In genomic region chr12:78691325-78691724, GRCm38 (mm10) we compare ENCODE assay signal across 25 mouse cellular contexts. TPM values are rescaled to one million over a fixed set of nuclear protein-coding genes. Genes with fewer than 3 reads are reported as not detected.
DNase-seq lines count a peak whose midpoint lies in the region; ATAC-seq and TF ChIP-seq lines count a peak whose summit lies in the region.
"Had no signal": no experiment of that assay in that cellular context is flagged by ENCODE, and none has a peak within 500 bp of the region (broad histone marks: within the 10 kb centered on the region; RNA-seq: fewer than 3 reads in every experiment).

Fam71d (plus strand) TSS chr12:78691535.

- H3ac ChIP-seq in myocyte (ENCODE audit: control insufficient read depth, insufficient read length): no peak within 1 kb of the TSS

- ATAC-seq in embryonic facial prominence, embryonic 14.5 days (ENCODE audit: low read depth): no peak
- ATAC-seq in kidney, embryonic 14.5 days (ENCODE audit: low FRiP score, low TSS enrichment): no peak
- no peak for ATAC-seq in monocyte, adult 5-6 weeks (replicated peaks; ENCODE audit: insufficient number of reproducible peaks, low FRiP score, low TSS enrichment, poor library complexity, severe bottlenecking)
- ATAC-seq: CD4-positive, CD25-positive, alpha-beta regulatory T cell, adult 4 months; forebrain, embryonic 16.5 days had no signal

- H3K9me3 ChIP-seq in embryonic facial prominence, embryonic 14.5 days (ENCODE audit: control insufficient read depth, low read length): no peaks in the 10 kb centered on the region
- no peaks in the 10 kb centered on the region for H3K9me3 ChIP-seq in embryonic facial prominence, embryonic 10.5 days
- no peaks in the 10 kb centered on the region for H3K9me3 ChIP-seq in kidney, embryonic 14.5 days (ENCODE audit: control insufficient read depth, low read length)
- H3K9me3 ChIP-seq: embryonic facial prominence, embryonic 12.5 days; forebrain, embryonic 12.5 days; heart, embryonic 10.5 days; hindbrain, embryonic 12.5 days had no signal

- H3K27me3 ChIP-seq in embryonic facial prominence, embryonic 14.5 days (replicated peaks; ENCODE audit: control insufficient read depth, insufficient read depth, low read length): no peaks in the 10 kb centered on the region
- no peaks in the 10 kb centered on the region for H3K27me3 ChIP-seq in embryonic facial prominence, embryonic 10.5 days (replicated peaks; ENCODE audit: low read depth, poor library complexity, severe bottlenecking)
- H3K27me3 ChIP-seq in kidney, embryonic 14.5 days (ENCODE audit: control insufficient read depth, insufficient read depth, low read length): no peaks in the 10 kb centered on the region
- H3K27me3 ChIP-seq in myocyte (ENCODE audit: control insufficient read depth, insufficient read depth, insufficient read length): no peaks in the 10 kb centered on the region
- H3K27me3 ChIP-seq: embryonic facial prominence, embryonic 12.5 days; forebrain, embryonic 12.5 days; hindbrain, embryonic 12.5 days had no signal

- H3K4me1 ChIP-seq in embryonic facial prominence, embryonic 14.5 days (ENCODE audit: control insufficient read depth, insufficient read depth, low read length): no peaks in the 10 kb centered on the region
- H3K4me1 ChIP-seq in embryonic facial prominence, embryonic 10.5 days: no peaks in the 10 kb centered on the region
- H3K4me1 ChIP-seq in kidney, embryonic 14.5 days (ENCODE audit: control insufficient read depth, insufficient read depth, low read length): no peaks in the 10 kb centered on the region
- H3K4me1 ChIP-seq: embryonic facial prominence, embryonic 12.5 days; heart, embryonic 10.5 days; hindbrain, embryonic 12.5 days had no signal

- H3K27ac ChIP-seq in embryonic facial prominence, embryonic 14.5 days (replicated peaks; ENCODE audit: low read depth, low read length): no peak within 1 kb of the TSS
- no peak within 1 kb of the TSS for H3K27ac ChIP-seq in embryonic facial prominence, embryonic 10.5 days (replicated peaks)
- H3K27ac ChIP-seq in kidney, embryonic 14.5 days (ENCODE audit: low read depth, low read length): no peak within 1 kb of the TSS
- H3K27ac ChIP-seq: embryonic facial prominence, embryonic 12.5 days; forebrain, embryonic 12.5 days; heart, embryonic 10.5 days; hindbrain, embryonic 12.5 days had no signal

- H3K4me3 ChIP-seq in embryonic facial prominence, embryonic 14.5 days (ENCODE audit: low read depth, low read length): no peak within 1 kb of the TSS
- no peak within 1 kb of the TSS for H3K4me3 ChIP-seq in embryonic facial prominence, embryonic 10.5 days
- no peak within 1 kb of the TSS for H3K4me3 ChIP-seq in kidney, embryonic 14.5 days (ENCODE audit: low read length)
- H3K4me3 ChIP-seq in myocyte: no peak within 1 kb of the TSS
- H3K4me3 ChIP-seq: embryonic facial prominence, embryonic 12.5 days; forebrain, embryonic 12.5 days; heart, embryonic 10.5 days; hindbrain, embryonic 12.5 days had no signal

- peak; percentile 22 for DNase-seq in embryonic facial prominence, embryonic 14.5 days (ENCODE audit: low spot score)
- DNase-seq in embryonic facial prominence, embryonic 10.5 days (ENCODE audit: low spot score): no peak
- peak; percentile 10 for DNase-seq in kidney, postnatal 14 days
- DNase-seq in lung, postnatal 10 days: peak; percentile 9
- no peak for DNase-seq in lung, postnatal 36 days
- DNase-seq: adrenal gland, adult 2 months; adrenal gland, postnatal 25 days; B cell, adult 2 months; cerebellum, adult 8-10 months; cerebellum, postnatal 14 days; embryo, embryonic 11 days; gastrocnemius, postnatal 10 days; heart, adult 18-20 months; heart, postnatal 10 days; heart, postnatal 4 days had no signal

- no peak within 1 kb of the TSS for H3K4me2 ChIP-seq in embryonic facial prominence, embryonic 14.5 days (ENCODE audit: low read depth, low read length)
- H3K4me2 ChIP-seq in kidney, embryonic 14.5 days (replicated peaks; ENCODE audit: low read depth, low read length): no peak within 1 kb of the TSS
- no peak within 1 kb of the TSS for H3K4me2 ChIP-seq in myocyte (ENCODE audit: low read depth)
- H3K4me2 ChIP-seq: embryonic facial prominence, embryonic 12.5 days; forebrain, embryonic 12.5 days; hindbrain, embryonic 12.5 days had no signal

- no peak for TF ChIP-seq POLR2A in myocyte (IDR thresholded peaks at IDR 0.05; ENCODE audit: insufficient read length, low read depth)

- H3K36me3 ChIP-seq in embryonic facial prominence, embryonic 14.5 days (ENCODE audit: control insufficient read depth, insufficient read depth, low read length): no peaks in the 10 kb centered on the region
- no peaks in the 10 kb centered on the region for H3K36me3 ChIP-seq in embryonic facial prominence, embryonic 10.5 days (replicated peaks)
- H3K36me3 ChIP-seq in kidney, embryonic 14.5 days (ENCODE audit: control insufficient read depth, insufficient read depth, low read length): no peaks in the 10 kb centered on the region
- no peaks in the 10 kb centered on the region for H3K36me3 ChIP-seq in myocyte (ENCODE audit: control insufficient read depth, insufficient read depth)
- H3K36me3 ChIP-seq: embryonic facial prominence, embryonic 12.5 days; forebrain, embryonic 12.5 days; heart, embryonic 10.5 days; hindbrain, embryonic 12.5 days had no signal

- no peak within 1 kb of the TSS for H3K9ac ChIP-seq in embryonic facial prominence, embryonic 14.5 days (ENCODE audit: low read depth, low read length)
- no peak within 1 kb of the TSS for H3K9ac ChIP-seq in kidney, embryonic 14.5 days (ENCODE audit: low read depth, low read length)
- H3K9ac ChIP-seq: embryonic facial prominence, embryonic 12.5 days; forebrain, embryonic 12.5 days; hindbrain, embryonic 12.5 days had no signal

- 57% methylated on average over 1 of the region's 1 CpGs for WGBS in embryonic facial prominence, embryonic 14.5 days
- 57% methylated on average over 1 of the region's 1 CpGs for WGBS in embryonic facial prominence, embryonic 10.5 days
- 74% methylated on average over 1 of the region's 1 CpGs for WGBS in kidney, embryonic 14.5 days

- H3K79me2 ChIP-seq in myocyte (ENCODE audit: control insufficient read depth, insufficient read depth): no peaks in the 10 kb centered on the region

TF ChIP-seq in myocyte, 11 proteins besides CTCF, POLR2A, EP300 and RAD21:
- TF ChIP-seq MYOG (IDR thresholded peaks at IDR 0.05; ENCODE audit: control insufficient read depth in 1 of 3, insufficient read depth in 1 of 3, insufficient read length in 2 of 3, low read depth in 2 of 3) (peak in 2 of 3 experiments; percentile 50 to 65), CEBPB (IDR thresholded peaks at IDR 0.05; ENCODE audit: insufficient read depth, poor library complexity, severe bottlenecking) (no peak), USF1 (IDR thresholded peaks at IDR 0.05; ENCODE audit: low read depth) (no peak), MYOD1 (IDR thresholded peaks at IDR 0.05; ENCODE audit: control insufficient read depth in 1 of 3, insufficient read length in 2 of 3, low read depth in 2 of 3) (peak in 1 of 3 experiments; percentile 62)

RNA-seq across cellular contexts. Expression of gene Fam71d, which starts in this region (rescaled TPM):
- not detected in 2 replicates for polyA plus RNA-seq in embryonic facial prominence, embryonic 14.5 days (2014; fragmentation: Nextera tagmentation; extraction: Ambion mirVana)
- polyA plus RNA-seq in embryonic facial prominence, embryonic 10.5 days (2016; fragmentation: Nextera tagmentation; extraction: Ambion mirVana): not detected in 2 replicates
- 0.28 TPM in 1 of 2 replicates, not detected in the other for polyA plus RNA-seq in kidney, embryonic 14.5 days (2014; fragmentation: Nextera tagmentation; extraction: Ambion mirVana)
- not detected for polyA plus RNA-seq in myocyte (2012; fragmentation: generic; extraction: Trizol)
- 2.4 TPM in 1 of 3 replicates, not detected in the others for total RNA-seq in monocyte, adult 5-6 weeks (2017)
- total RNA-seq: gastrocnemius, postnatal 10 days; heart, adult 18-20 months had no signal
- polyA plus RNA-seq: adrenal gland, adult 2 months; embryonic facial prominence, embryonic 12.5 days; heart, embryonic 14.5 days had no signal

Comparison
In these comparisons a context has a peak if more than half of its experiments do, and no peak if none do; other contexts are left out.
1. DNase-seq: peak in kidney, postnatal 14 days (single experiment) and lung, postnatal 10 days (single experiment); none in embryonic facial prominence, embryonic 10.5 days (single experiment) and lung, postnatal 36 days (single experiment).
2. Peak in DNase-seq in embryonic facial prominence, embryonic 14.5 days; RNA of the gene not detected or under 1 TPM.